Mouse (Mus musculus) limb, embryonic 13.5 days (tissue): ENCODE measurements around the gene Agtr1b. TPM values are rescaled to one million over a fixed set of nuclear protein-coding genes. Genes with fewer than 3 reads are reported as not detected.

Source experiments
- ATAC-seq: fragments of 200-750 bp; cut with Nextera tagmentation; 2 replicates; pipeline ENCODE4 v1.8.0; 2017; ENCODE audit warnings: low read depth, moderate number of reproducible peaks, moderate TSS enrichment; ENCODE audit not compliant: low FRiP score
- H3K27ac ChIP-seq: fragments of 300-500 bp; sonication (generic); 2 replicates; pipeline ENCODE4 v1.5.1; 2015; ENCODE audit warnings: inconsistent platforms, mild to moderate bottlenecking, moderate library complexity
- H3K27me3 ChIP-seq: fragments of 300-500 bp; sonication (generic); 2 replicates; pipeline ENCODE4 v1.6.1; 2015; ENCODE audit warnings: mild to moderate bottlenecking, inconsistent platforms
- H3K36me3 ChIP-seq: fragments of 300-500 bp; sonication (generic); 2 replicates; pipeline ENCODE4 v1.6.1; 2015; ENCODE audit warnings: inconsistent platforms, mild to moderate bottlenecking, moderate library complexity
- H3K4me1 ChIP-seq: fragments of 300-500 bp; sonication (generic); 2 replicates; pipeline ENCODE4 v1.6.1; 2015; ENCODE audit warnings: inconsistent platforms
- H3K4me2 ChIP-seq: fragments of 300-500 bp; sonication (generic); replicated peaks from 2 replicates; pipeline ENCODE4 v1.6.1; 2015; ENCODE audit warnings: inconsistent platforms, mild to moderate bottlenecking, moderate library complexity
- H3K4me3 ChIP-seq: fragments of 300-500 bp; sonication (generic); 2 replicates; pipeline ENCODE4 v1.5.1; 2015; ENCODE audit warnings: moderate library complexity, mild to moderate bottlenecking, inconsistent platforms
- H3K9ac ChIP-seq: fragments of 300-500 bp; sonication (generic); 2 replicates; pipeline ENCODE4 v1.6.1; 2015; ENCODE audit warnings: mild to moderate bottlenecking, inconsistent platforms
- H3K9me3 ChIP-seq: fragments of 300-500 bp; sonication (generic); 2 replicates; pipeline ENCODE4 v1.6.1; 2016; ENCODE audit warnings: inconsistent platforms
- WGBS: fragments of 180-500 bp; shearing (Covaris S2); methylation state at CpG from one replicate; pipeline ENCODE4 v1.1.7; 2015; 5-methylcytosine and 5-hydroxymethylcytosine counted together
- polyA plus RNA-seq: library from polyadenylated mRNA; unstranded; fragments of >200 nt; fragmentation: Nextera tagmentation; extraction: Ambion mirVana; gene quantifications from 2 replicates; pipeline ENCODE4 v1.2.1, GENCODE M21; 2015

Agtr1b gene
- polyA plus RNA-seq, result 0.06 and 0.11 TPM in 2 replicates

GRCm38 (mm10) chr3:20366558-20367522 lies at the start of gene Agtr1b:
Gene Agtr1b (minus strand): TSS chr3:20367177.
- H3K9me3 ChIP-seq, result no peaks in the 10 kb centered on the region
- H3K4me2 ChIP-seq, result peak within 1 kb of the TSS; percentile 59
- no peak within 1 kb of the TSS for H3K27ac ChIP-seq
- 11% methylated on average over 19 of the region's 19 CpGs for WGBS
- ATAC-seq, result peak; percentile 81; the same call in 1 of the 2 replicates
- H3K4me3 ChIP-seq, result peak within 1 kb of the TSS; percentile 27
- peak within 1 kb of the TSS; percentile 57 for H3K9ac ChIP-seq
- H3K27me3 ChIP-seq, result no peaks in the 10 kb centered on the region
- no peaks in the 10 kb centered on the region for H3K36me3 ChIP-seq
- H3K4me1 ChIP-seq, result no peaks in the 10 kb centered on the region

GRCm38 (mm10) chr3:20353598-20353997 lies 13.4 kb downstream of the Agtr1b start:
- Histone ChIP-seq H3K4me1 (no peaks in the 10 kb centered on the region), H3K4me2 (no peak overlapping the region), H3K27me3 (no peaks in the 10 kb centered on the region), H3K27ac (no peak overlapping the region), H3K9me3 (no peaks in the 10 kb centered on the region), H3K4me3 (no peak overlapping the region), H3K9ac (no peak overlapping the region), H3K36me3 (no peaks in the 10 kb centered on the region)
- no peak for ATAC-seq

- peaks cover 3% of the 10 kb centered on the region; the same call in 1 of the 2 replicates for H3K9me3 ChIP-seq
- ATAC-seq, result no peak
- no peak overlapping the region for H3K27ac ChIP-seq
- H3K9ac ChIP-seq, result no peak overlapping the region
- no peaks in the 10 kb centered on the region for H3K27me3 ChIP-seq
- no peaks in the 10 kb centered on the region for H3K4me1 ChIP-seq
- no peak overlapping the region for H3K4me3 ChIP-seq
- H3K4me2 ChIP-seq, result no peak overlapping the region
- H3K36me3 ChIP-seq, result no peaks in the 10 kb centered on the region
These were observed 18.8 kb downstream of the Agtr1b start for GRCm38 (mm10) chr3:20348206-20348605.

GRCm38 (mm10) chr3:20340402-20340801 lies 26.6 kb downstream of the Agtr1b start:
- Histone ChIP-seq H3K9ac (no peak overlapping the region), H3K9me3 (peaks cover 4% of the 10 kb centered on the region; the same call in 1 of the 2 replicates), H3K4me3 (no peak overlapping the region), H3K27me3 (no peaks in the 10 kb centered on the region), H3K4me2 (no peak overlapping the region), H3K4me1 (no peaks in the 10 kb centered on the region), H3K36me3 (no peaks in the 10 kb centered on the region), H3K27ac (no peak overlapping the region)
- no peak for ATAC-seq
- 97% methylated on average over 1 of the region's 1 CpGs for WGBS

- ATAC-seq, result no peak
- Histone ChIP-seq H3K9me3 (no peaks in the 10 kb centered on the region), H3K36me3 (no peaks in the 10 kb centered on the region), H3K4me1 (no peaks in the 10 kb centered on the region), H3K4me2 (no peak overlapping the region), H3K27ac (no peak overlapping the region), H3K27me3 (no peaks in the 10 kb centered on the region), H3K9ac (no peak overlapping the region), H3K4me3 (no peak overlapping the region)
- 63% methylated on average over 5 of the region's 5 CpGs for whole genome bisulfite sequencing
These were observed 32.3 kb downstream of the Agtr1b start for GRCm38 (mm10) chr3:20334681-20335080.

GRCm38 (mm10) chr3:20317233-20317632 lies 49.7 kb downstream of the Agtr1b start:
- Histone ChIP-seq H3K27ac (no peak overlapping the region), H3K4me2 (no peak overlapping the region), H3K27me3 (no peaks in the 10 kb centered on the region), H3K9ac (no peak overlapping the region), H3K36me3 (no peaks in the 10 kb centered on the region), H3K4me3 (no peak overlapping the region), H3K4me1 (no peaks in the 10 kb centered on the region), H3K9me3 (no peaks in the 10 kb centered on the region)
- 57% methylated on average over 1 of the region's 1 CpGs for WGBS
- ATAC-seq, result no peak

GRCm38 (mm10) chr3:20309142-20309541 lies 57.8 kb downstream of the Agtr1b start:
- no peaks in the 10 kb centered on the region for H3K27me3 ChIP-seq
- 73% methylated on average over 4 of the region's 4 CpGs for WGBS
- ATAC-seq, result no peak

GRCm38 (mm10) chr3:20307256-20307655 lies 59.7 kb downstream of the Agtr1b start:
- Histone ChIP-seq H3K27me3 (no peaks in the 10 kb centered on the region), H3K9me3 (no peaks in the 10 kb centered on the region), H3K4me1 (peaks cover 3% of the 10 kb centered on the region; the same call in 1 of the 2 replicates), H3K4me3 (no peak overlapping the region), H3K27ac (no peak overlapping the region), H3K9ac (no peak overlapping the region), H3K4me2 (no peak overlapping the region), H3K36me3 (no peaks in the 10 kb centered on the region)
- ATAC-seq, result no peak
- WGBS, result 76% methylated on average over 4 of the region's 4 CpGs

More at GRCm38 (mm10) chr3:20309142-20309541, 57.8 kb downstream of the Agtr1b start:
- Histone ChIP-seq H3K4me3 (no peak overlapping the region), H3K4me2 (no peak overlapping the region), H3K9ac (no peak overlapping the region), H3K36me3 (no peaks in the 10 kb centered on the region), H3K9me3 (no peaks in the 10 kb centered on the region), H3K4me1 (peaks cover 3% of the 10 kb centered on the region; the same call in 1 of the 2 replicates), H3K27ac (no peak overlapping the region)

- ATAC-seq, result no peak
- Histone ChIP-seq H3K4me3 (no peak overlapping the region), H3K27me3 (no peaks in the 10 kb centered on the region), H3K27ac (no peak overlapping the region), H3K36me3 (no peaks in the 10 kb centered on the region), H3K4me1 (peaks cover 3% of the 10 kb centered on the region; the same call in 1 of the 2 replicates), H3K9ac (no peak overlapping the region), H3K9me3 (no peaks in the 10 kb centered on the region), H3K4me2 (no peak overlapping the region)
- 39% methylated on average over 2 of the region's 2 CpGs for WGBS
These were observed 62.1 kb downstream of the Agtr1b start for GRCm38 (mm10) chr3:20304758-20305352.

GRCm38 (mm10) chr3:20295546-20295945 lies 71.4 kb downstream of the Agtr1b start:
- ATAC-seq, result no peak
- H3K9me3 ChIP-seq, result no peaks in the 10 kb centered on the region
- H3K27ac ChIP-seq, result no peak overlapping the region
- no peak overlapping the region for H3K4me3 ChIP-seq
- no peaks in the 10 kb centered on the region for H3K36me3 ChIP-seq
- H3K27me3 ChIP-seq, result no peaks in the 10 kb centered on the region
- H3K4me1 ChIP-seq, result no peaks in the 10 kb centered on the region
- H3K4me2 ChIP-seq, result no peak overlapping the region
- WGBS, result 82% methylated on average over 3 of the region's 3 CpGs
- H3K9ac ChIP-seq, result no peak overlapping the region

GRCm38 (mm10) chr3:20294542-20295348 lies 72.2 kb downstream of the Agtr1b start:
- WGBS, result 78% methylated on average over 9 of the region's 9 CpGs
- Histone ChIP-seq H3K27ac (no peak overlapping the region), H3K9me3 (no peaks in the 10 kb centered on the region), H3K36me3 (no peaks in the 10 kb centered on the region), H3K9ac (no peak overlapping the region), H3K4me2 (no peak overlapping the region), H3K4me1 (no peaks in the 10 kb centered on the region), H3K4me3 (no peak overlapping the region), H3K27me3 (no peaks in the 10 kb centered on the region)
- ATAC-seq, result no peak

GRCm38 (mm10) chr3:20291370-20291769 lies 75.6 kb downstream of the Agtr1b start:
- Histone ChIP-seq H3K36me3 (no peaks in the 10 kb centered on the region), H3K4me2 (no peak overlapping the region), H3K27ac (no peak overlapping the region), H3K27me3 (no peaks in the 10 kb centered on the region), H3K4me3 (no peak overlapping the region), H3K4me1 (no peaks in the 10 kb centered on the region), H3K9me3 (no peaks in the 10 kb centered on the region), H3K9ac (no peak overlapping the region)
- ATAC-seq, result no peak
